Mouse (Mus musculus) forebrain, embryonic 14.5 days (tissue): ENCODE results near the gene AI413582. TPM values are rescaled to one million over a fixed set of nuclear protein-coding genes. Genes with fewer than 3 reads are reported as not detected.

Source experiments
- ATAC-seq: fragments of 200-750 bp; cut with Nextera tagmentation; 2 replicates; pipeline ENCODE4 v1.8.0; 2017; ENCODE audit warnings: mild to moderate bottlenecking, moderate library complexity
- DNase-seq: peaks from one replicate; pipeline ENCODE4 v3.0.0-alpha.2; 2015; ENCODE audit warnings: low spot score
- H3K27ac ChIP-seq: fragments of 300-500 bp; sonication (generic); 2 replicates; pipeline ENCODE4 v1.5.1; 2014; ENCODE audit warnings: low read depth, mild to moderate bottlenecking, control low read depth, low read length, moderate library complexity
- H3K27me3 ChIP-seq: fragments of 300-500 bp; sonication (generic); replicated peaks from 2 replicates; pipeline ENCODE4 v1.6.1; 2014; ENCODE audit warnings: low read length, control low read depth, mixed read lengths; ENCODE audit not compliant: control insufficient read depth, insufficient read depth
- H3K36me3 ChIP-seq: fragments of 300-500 bp; sonication (generic); 2 replicates; pipeline ENCODE4 v1.6.1; 2014; ENCODE audit warnings: low read length, control low read depth; ENCODE audit not compliant: control insufficient read depth, insufficient read depth
- H3K4me1 ChIP-seq: fragments of 300-500 bp; sonication (generic); 2 replicates; pipeline ENCODE4 v1.6.1; 2014; ENCODE audit warnings: antibody characterized with exemption, low read length, control low read depth; ENCODE audit not compliant: control insufficient read depth, insufficient read depth
- H3K4me2 ChIP-seq: fragments of 300-500 bp; sonication (generic); 2 replicates; pipeline ENCODE4 v1.6.1; 2014; ENCODE audit warnings: mild to moderate bottlenecking, control low read depth, low read length
- H3K4me3 ChIP-seq: fragments of 300-500 bp; sonication (generic); 2 replicates; pipeline ENCODE4 v1.5.1; 2014; ENCODE audit warnings: low read depth, low read length, control low read depth
- H3K9ac ChIP-seq: fragments of 300-500 bp; sonication (generic); 2 replicates; pipeline ENCODE4 v1.6.1; 2014; ENCODE audit warnings: mild to moderate bottlenecking, low read length, control low read depth, moderate library complexity
- H3K9me3 ChIP-seq: fragments of 300-500 bp; sonication (generic); replicated peaks from 2 replicates; pipeline ENCODE4 v1.6.1; 2016; ENCODE audit warnings: low read length, control low read depth, mixed read lengths; ENCODE audit not compliant: control insufficient read depth
- WGBS: fragments of 180-500 bp; shearing (Covaris S2); extraction: QIAGEN DNeasy Blood & Tissue Kit; methylation state at CpG from one replicate; pipeline ENCODE4 v1.1.7; 2014; 5-methylcytosine and 5-hydroxymethylcytosine counted together
- polyA plus RNA-seq: library from polyadenylated mRNA; unstranded; fragments of >200 nt; fragmentation: Nextera tagmentation; extraction: Ambion mirVana; gene quantifications from 2 replicates; pipeline ENCODE4 v1.2.1, GENCODE M21; 2014

Gene AI413582
- polyA plus RNA-seq, 1 experiment from 2014 or later, result 46.2 TPM

DNA sequence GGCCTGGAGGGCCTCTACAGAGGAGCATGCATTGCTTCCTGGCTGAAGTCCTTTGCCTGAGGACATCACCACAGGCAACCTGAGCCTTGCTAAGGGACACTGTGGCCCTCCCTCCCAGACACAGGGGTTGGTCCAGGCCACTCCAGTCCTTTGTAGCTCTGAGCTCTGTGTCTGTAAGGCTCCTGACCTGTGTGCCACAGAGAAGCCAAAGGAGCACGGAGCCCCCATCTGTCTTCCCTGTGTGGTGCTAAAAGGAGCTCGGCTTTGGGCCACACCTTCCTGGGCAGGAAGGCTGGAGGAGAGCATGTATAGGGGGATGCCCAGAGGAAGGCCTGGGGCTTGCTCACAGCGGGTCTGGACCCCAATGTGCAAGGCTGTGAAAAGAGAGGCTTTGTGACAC, 23.6 kb downstream of the AI413582 start:
- Histone ChIP-seq H3K9me3 (no peaks in the 10 kb centered on the region), H3K27me3 (no peaks in the 10 kb centered on the region), H3K4me1 (no peaks in the 10 kb centered on the region), H3K36me3 (no peaks in the 10 kb centered on the region), H3K4me3 (no peak overlapping the region), H3K4me2 (no peak overlapping the region), H3K27ac (no peak overlapping the region), H3K9ac (no peak overlapping the region)
- WGBS, result 78% methylated on average over 3 of the region's 3 CpGs
- ATAC-seq, result no peak
- DNase-seq, result no peak

DNA sequence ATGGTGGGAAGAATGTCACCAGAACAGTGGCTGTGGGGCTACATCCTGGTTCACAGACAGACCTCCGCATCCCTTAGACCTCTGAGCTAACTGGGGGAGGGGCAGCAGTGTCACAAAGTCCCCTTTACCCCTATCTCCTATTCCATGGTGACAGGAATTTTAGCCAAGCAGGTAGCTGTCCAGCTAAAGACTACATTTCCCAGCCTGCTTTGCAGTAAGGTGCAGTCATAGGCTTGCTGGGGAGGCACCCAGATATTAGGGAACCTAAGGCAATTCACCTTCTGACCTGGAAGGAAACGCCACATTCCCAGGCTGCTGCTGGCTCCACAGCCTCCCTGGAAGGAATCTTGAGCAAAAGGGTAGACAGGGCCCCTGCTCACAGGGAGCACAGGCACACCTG, 24.3 kb downstream of the AI413582 start:
- DNase-seq, result no peak
- WGBS, result 78% methylated on average over 2 of the region's 2 CpGs
- Histone ChIP-seq H3K4me1 (no peaks in the 10 kb centered on the region), H3K27me3 (no peaks in the 10 kb centered on the region), H3K36me3 (no peaks in the 10 kb centered on the region), H3K4me3 (no peak overlapping the region), H3K9me3 (no peaks in the 10 kb centered on the region), H3K9ac (no peak overlapping the region), H3K27ac (no peak overlapping the region), H3K4me2 (no peak overlapping the region)
- no peak for ATAC-seq

DNA sequence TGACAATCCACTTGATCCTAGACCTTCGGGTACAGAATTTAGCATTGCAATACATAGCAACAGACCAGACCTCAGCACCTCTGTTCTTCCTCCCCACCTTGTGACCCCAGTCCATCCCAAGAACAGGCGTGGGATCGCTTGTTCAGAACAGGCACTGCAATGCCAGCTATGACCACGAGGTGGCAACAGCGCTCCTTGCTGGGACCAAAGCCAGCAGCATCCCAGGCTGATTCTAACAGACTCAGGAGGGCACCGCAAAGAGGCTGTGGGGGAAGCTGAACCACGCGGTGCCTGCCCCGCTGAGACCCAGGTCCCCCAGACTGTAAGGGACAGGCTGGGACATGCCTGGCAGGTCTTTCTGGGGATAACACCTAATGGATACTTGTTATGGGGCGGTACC, 30.8 kb downstream of the AI413582 start:
- Histone ChIP-seq H3K27me3 (no peaks in the 10 kb centered on the region), H3K36me3 (no peaks in the 10 kb centered on the region), H3K4me1 (no peaks in the 10 kb centered on the region), H3K4me3 (no peak overlapping the region), H3K9ac (no peak overlapping the region), H3K27ac (no peak overlapping the region), H3K4me2 (no peak overlapping the region), H3K9me3 (no peaks in the 10 kb centered on the region)
- ATAC-seq (peak; percentile 74), DNase-seq (peak; percentile 90)
- 4% methylated on average over 10 of the region's 10 CpGs for WGBS

- no peak overlapping the region for H3K27ac ChIP-seq
- no peak overlapping the region for H3K4me2 ChIP-seq
- H3K4me1 ChIP-seq, result no peaks in the 10 kb centered on the region
- H3K27me3 ChIP-seq, result no peaks in the 10 kb centered on the region
- no peak for ATAC-seq
- no peaks in the 10 kb centered on the region for H3K9me3 ChIP-seq
- no peaks in the 10 kb centered on the region for H3K36me3 ChIP-seq
- H3K9ac ChIP-seq, result no peak overlapping the region
- WGBS, result 91% methylated on average over 3 of the region's 3 CpGs
- no peak for DNase-seq
- no peak overlapping the region for H3K4me3 ChIP-seq
These were observed 32.2 kb downstream of the AI413582 start for GRCm38 (mm10) chr17:27533354-27533753.

- H3K4me3 ChIP-seq, result no peak overlapping the region
- H3K4me1 ChIP-seq, result no peaks in the 10 kb centered on the region
- 88% methylated on average over 8 of the region's 8 CpGs for WGBS
- no peaks in the 10 kb centered on the region for H3K9me3 ChIP-seq
- H3K9ac ChIP-seq, result no peak overlapping the region
- H3K4me2 ChIP-seq, result no peak overlapping the region
- no peaks in the 10 kb centered on the region for H3K27me3 ChIP-seq
- no peak overlapping the region for H3K27ac ChIP-seq
- ATAC-seq, result no peak
- no peaks in the 10 kb centered on the region for H3K36me3 ChIP-seq
- DNase-seq, result no peak
These were observed 33.5 kb downstream of the AI413582 start for GRCm38 (mm10) chr17:27532095-27532494.

DNA sequence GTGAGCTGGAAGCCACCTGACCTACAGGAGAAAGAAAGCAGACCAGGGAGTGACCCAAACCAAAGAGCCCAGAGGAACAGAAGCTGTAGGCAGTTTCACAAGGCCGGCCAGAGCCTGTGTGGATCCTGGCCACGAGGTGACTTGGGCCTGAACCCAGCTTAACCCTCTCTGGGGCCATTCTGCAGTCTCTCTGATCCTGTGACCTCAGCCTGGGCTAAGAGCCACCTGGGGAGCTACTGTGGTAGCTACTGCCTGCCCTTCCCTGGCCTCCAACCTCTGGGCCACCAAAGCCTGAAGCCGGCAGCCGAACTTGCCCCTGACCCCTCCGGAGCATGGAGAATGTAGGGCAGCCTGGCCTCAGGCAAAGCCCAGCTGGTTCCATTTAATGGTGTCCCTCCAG, 36.8 kb downstream of the AI413582 start:
- H3K27me3 ChIP-seq, result no peaks in the 10 kb centered on the region
- no peaks in the 10 kb centered on the region for H3K36me3 ChIP-seq
- WGBS, result 96% methylated on average over 5 of the region's 5 CpGs
- DNase-seq (no peak), ATAC-seq (no peak)
- no peak overlapping the region for H3K27ac ChIP-seq
- no peaks in the 10 kb centered on the region for H3K9me3 ChIP-seq
- no peak overlapping the region for H3K4me3 ChIP-seq
- no peaks in the 10 kb centered on the region for H3K4me1 ChIP-seq
- no peak overlapping the region for H3K4me2 ChIP-seq
- H3K9ac ChIP-seq, result no peak overlapping the region

DNA sequence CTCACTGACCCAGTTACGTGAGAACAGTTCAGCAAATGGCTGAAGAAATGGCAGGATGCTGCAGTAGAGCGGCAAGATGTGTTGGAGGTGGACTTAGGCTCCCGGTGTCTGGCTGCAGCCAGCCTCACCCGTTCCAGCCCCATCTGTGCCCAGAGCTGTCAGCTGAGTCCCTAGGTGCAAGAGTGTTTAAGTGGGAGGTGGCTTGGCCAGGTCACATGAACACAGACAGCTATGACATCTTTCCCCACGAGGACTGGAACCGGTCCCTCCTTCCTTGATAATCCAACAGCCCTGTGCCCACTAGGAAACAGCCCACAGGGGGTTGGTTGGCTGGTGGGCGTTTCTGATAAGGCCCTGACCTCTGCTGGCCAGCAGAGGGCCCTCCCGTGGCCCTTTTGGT, 37.5 kb downstream of the AI413582 start:
- no peaks in the 10 kb centered on the region for H3K27me3 ChIP-seq
- H3K4me1 ChIP-seq, result no peaks in the 10 kb centered on the region
- H3K9ac ChIP-seq, result no peak overlapping the region
- DNase-seq (no peak), ATAC-seq (no peak)
- no peak overlapping the region for H3K4me3 ChIP-seq
- no peak overlapping the region for H3K4me2 ChIP-seq
- no peak overlapping the region for H3K27ac ChIP-seq
- H3K36me3 ChIP-seq, result no peaks in the 10 kb centered on the region
- no peaks in the 10 kb centered on the region for H3K9me3 ChIP-seq
- WGBS, result 56% methylated on average over 8 of the region's 8 CpGs

- no peaks in the 10 kb centered on the region for H3K36me3 ChIP-seq
- 87% methylated on average over 6 of the region's 6 CpGs for WGBS
- no peaks in the 10 kb centered on the region for H3K9me3 ChIP-seq
- ATAC-seq, result no peak
- H3K4me1 ChIP-seq, result no peaks in the 10 kb centered on the region
- no peak for DNase-seq
- H3K4me3 ChIP-seq, result no peak overlapping the region
- no peak overlapping the region for H3K4me2 ChIP-seq
- H3K9ac ChIP-seq, result no peak overlapping the region
- no peaks in the 10 kb centered on the region for H3K27me3 ChIP-seq
- H3K27ac ChIP-seq, result no peak overlapping the region
These were observed 38.4 kb downstream of the AI413582 start for GRCm38 (mm10) chr17:27527188-27527587.

GRCm38 (mm10) chr17:27523121-27523520, 42.4 kb downstream of the AI413582 start:
- no peak overlapping the region for H3K27ac ChIP-seq
- H3K9ac ChIP-seq, result no peak overlapping the region
- no peak overlapping the region for H3K4me2 ChIP-seq
- peaks cover 17% of the 10 kb centered on the region for H3K27me3 ChIP-seq
- 68% methylated on average over 7 of the region's 7 CpGs for WGBS
- no peaks in the 10 kb centered on the region for H3K36me3 ChIP-seq
- H3K9me3 ChIP-seq, result no peaks in the 10 kb centered on the region
- H3K4me3 ChIP-seq, result no peak overlapping the region
- no peak for ATAC-seq
- DNase-seq, result no peak
- H3K4me1 ChIP-seq, result 0 out of 2 replicates have a peak, but pooled peaks cover 3% of the 10 kb centered on the region
